In the genomic region with DNA sequence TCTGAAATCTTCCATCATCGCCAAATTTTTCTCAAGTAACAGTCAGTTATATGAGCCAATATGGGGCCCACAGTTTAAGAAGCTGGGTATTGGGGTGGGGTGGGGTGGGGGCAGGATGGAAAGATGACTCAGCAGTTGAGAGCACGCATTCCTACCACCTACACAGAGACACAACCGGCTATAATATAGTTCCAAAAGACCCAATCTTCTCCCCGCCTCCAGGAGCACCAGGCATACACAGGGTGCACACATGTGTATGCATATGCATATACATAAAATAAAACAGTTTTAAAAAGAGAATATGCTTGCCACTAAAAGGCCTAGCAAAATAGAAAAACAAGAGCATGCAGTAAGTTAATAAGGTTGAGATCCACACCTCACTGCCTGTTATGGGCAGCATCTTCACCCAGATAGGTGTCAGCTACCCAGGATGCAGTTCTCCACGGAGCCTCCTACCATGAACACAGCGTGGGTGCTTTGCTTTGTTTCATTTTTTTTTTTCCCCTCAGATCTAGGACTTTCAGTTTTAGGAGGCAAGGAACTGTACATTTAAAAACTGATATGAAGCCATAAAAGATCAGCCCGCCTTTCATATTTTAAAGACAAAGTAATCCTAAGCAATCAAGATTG, we compare ENCODE assay signal across 17 mouse cellular contexts.
A peak's percentile ranks its signal among the peaks of the same experiment; 100 is the strongest.
DNase-seq lines count a peak whose midpoint lies in the region; ATAC-seq and TF ChIP-seq lines count a peak whose summit lies in the region.
"Had no signal": no experiment of that assay in that cellular context is flagged by ENCODE, and none has a peak within 500 bp of the region (broad histone marks: within the 10 kb centered on the region; RNA-seq: fewer than 3 reads in every experiment).

No protein-coding gene starts in this region.

- H3K9me3 ChIP-seq in hindbrain, embryonic 11.5 days (ENCODE audit: control insufficient read depth, low read length): no peaks in the 10 kb centered on the region
- H3K9me3 ChIP-seq in hindbrain, embryonic 16.5 days (ENCODE audit: control insufficient read depth, low read length): no peaks in the 10 kb centered on the region
- no peaks in the 10 kb centered on the region for H3K9me3 ChIP-seq in forebrain, postnatal 0 days (ENCODE audit: low read length)
- no peaks in the 10 kb centered on the region for H3K9me3 ChIP-seq in midbrain, embryonic 14.5 days (ENCODE audit: control insufficient read depth, low read length)
- H3K9me3 ChIP-seq: embryonic facial prominence, embryonic 13.5 days; neural tube, embryonic 12.5 days had no signal

- WGBS in hindbrain, embryonic 11.5 days: 80% methylated on average over 7 of the region's 7 CpGs
- WGBS in hindbrain, embryonic 16.5 days: 74% methylated on average over 7 of the region's 7 CpGs
- 60% methylated on average over 7 of the region's 7 CpGs for WGBS in forebrain, postnatal 0 days
- 79% methylated on average over 7 of the region's 7 CpGs for WGBS in midbrain, embryonic 14.5 days

- intact Hi-C loops in heart, postnatal 36 days (cut with DNase I): no loop called here

- peak overlapping the region; percentile 68 for H3K27ac ChIP-seq in hindbrain, embryonic 11.5 days (ENCODE audit: low read depth, low read length)
- H3K27ac ChIP-seq in hindbrain, embryonic 16.5 days (ENCODE audit: low read depth, low read length): no peak overlapping the region
- peak overlapping the region; percentile 35; the same call in 1 of the 2 replicates for H3K27ac ChIP-seq in forebrain, postnatal 0 days (ENCODE audit: low read depth, low read length)
- peak overlapping the region; percentile 84 for H3K27ac ChIP-seq in midbrain, embryonic 14.5 days (replicated peaks; ENCODE audit: low read depth, low read length)
- H3K27ac ChIP-seq: embryonic facial prominence, embryonic 13.5 days; neural tube, embryonic 12.5 days had no signal

- H3K4me1 ChIP-seq in hindbrain, embryonic 11.5 days (replicated peaks; ENCODE audit: control insufficient read depth, insufficient read depth, low read length): peaks cover 4% of the 10 kb centered on the region; the same call in 1 of the 2 replicates
- peaks cover 15% of the 10 kb centered on the region; the same call in 1 of the 2 replicates for H3K4me1 ChIP-seq in hindbrain, embryonic 16.5 days (ENCODE audit: control insufficient read depth, insufficient read depth, low read depth, low read length)
- 0 out of 2 replicates have a peak, but pooled peaks cover 3% of the 10 kb centered on the region for H3K4me1 ChIP-seq in forebrain, postnatal 0 days (ENCODE audit: insufficient read depth)
- peaks cover 52% of the 10 kb centered on the region for H3K4me1 ChIP-seq in midbrain, embryonic 14.5 days (ENCODE audit: control insufficient read depth, insufficient read depth, low read length)

- ATAC-seq in hindbrain, embryonic 11.5 days (ENCODE audit: low FRiP score): no peak
- ATAC-seq in hindbrain, embryonic 16.5 days: no peak
- peak; percentile 49 for ATAC-seq in forebrain, postnatal 0 days
- ATAC-seq in midbrain, embryonic 14.5 days (ENCODE audit: low FRiP score, low TSS enrichment): no peak
- no peak for ATAC-seq in inflammation-experienced regulatory T-cells, adult 6 months
- ATAC-seq: lung, postnatal 0 days had no signal

- DNase-seq in hindbrain, embryonic 11.5 days (ENCODE audit: low spot score): no peak
- peak; percentile 21 for DNase-seq in CD4-positive helper T cell, adult 2 months (ENCODE audit: low read depth, low spot score)
- DNase-seq in forebrain, postnatal 0 days: no peak
- no peak for DNase-seq in midbrain, embryonic 14.5 days
- no peak for DNase-seq in heart, postnatal 36 days
- no peak for DNase-seq in kidney, postnatal 25 days
- DNase-seq: B cell, adult 2 months; cerebellum, adult 18-20 months; gastrocnemius, postnatal 25 days; kidney, adult 8-10 months; thymus, adult 2 months had no signal

- 0 out of 2 replicates have a peak, but pooled peaks cover 8% of the 10 kb centered on the region for H3K36me3 ChIP-seq in hindbrain, embryonic 11.5 days (ENCODE audit: control insufficient read depth, insufficient read depth, low read length)
- peaks cover 2% of the 10 kb centered on the region; the same call in 1 of the 2 replicates for H3K36me3 ChIP-seq in hindbrain, embryonic 16.5 days (ENCODE audit: control insufficient read depth, insufficient read depth, low read length)
- peaks cover 23% of the 10 kb centered on the region for H3K36me3 ChIP-seq in forebrain, postnatal 0 days (ENCODE audit: insufficient read depth)
- peaks cover 50% of the 10 kb centered on the region for H3K36me3 ChIP-seq in midbrain, embryonic 14.5 days (ENCODE audit: control insufficient read depth, insufficient read depth, low read length)
- H3K36me3 ChIP-seq: embryonic facial prominence, embryonic 13.5 days; neural tube, embryonic 12.5 days had no signal

- H3K4me3 ChIP-seq in hindbrain, embryonic 11.5 days (ENCODE audit: low read depth, low read length): no peak overlapping the region
- no peak overlapping the region for H3K4me3 ChIP-seq in hindbrain, embryonic 16.5 days (ENCODE audit: low read length)
- no peak overlapping the region for H3K4me3 ChIP-seq in forebrain, postnatal 0 days (ENCODE audit: low read depth, low read length)
- H3K4me3 ChIP-seq in midbrain, embryonic 14.5 days (replicated peaks; ENCODE audit: low read depth, low read length): no peak overlapping the region
- H3K4me3 ChIP-seq: embryonic facial prominence, embryonic 13.5 days; neural tube, embryonic 12.5 days had no signal

- no peak overlapping the region for H3K4me2 ChIP-seq in hindbrain, embryonic 11.5 days (replicated peaks; ENCODE audit: low read depth, low read length)
- no peak overlapping the region for H3K4me2 ChIP-seq in hindbrain, embryonic 16.5 days (ENCODE audit: low read length)
- H3K4me2 ChIP-seq in forebrain, postnatal 0 days (ENCODE audit: low read depth): no peak overlapping the region
- no peak overlapping the region for H3K4me2 ChIP-seq in midbrain, embryonic 14.5 days (ENCODE audit: low read length)
- H3K4me2 ChIP-seq: embryonic facial prominence, embryonic 13.5 days; heart, embryonic 11.5 days; neural tube, embryonic 12.5 days had no signal

- no peak for TF ChIP-seq CTCF in forebrain, postnatal 0 days (IDR thresholded peaks at IDR 0.05; ENCODE audit: low read depth)

- H3K9ac ChIP-seq in hindbrain, embryonic 11.5 days (ENCODE audit: low read depth, low read length): no peak overlapping the region
- H3K9ac ChIP-seq in hindbrain, embryonic 16.5 days (ENCODE audit: low read depth, low read length): no peak overlapping the region
- no peak overlapping the region for H3K9ac ChIP-seq in forebrain, postnatal 0 days
- no peak overlapping the region for H3K9ac ChIP-seq in midbrain, embryonic 14.5 days (replicated peaks; ENCODE audit: low read length)
- H3K9ac ChIP-seq: embryonic facial prominence, embryonic 13.5 days; neural tube, embryonic 12.5 days had no signal

- H3K27me3 ChIP-seq in hindbrain, embryonic 11.5 days (ENCODE audit: control insufficient read depth, insufficient read depth, low read length): no peaks in the 10 kb centered on the region
- H3K27me3 ChIP-seq in hindbrain, embryonic 16.5 days (replicated peaks; ENCODE audit: control insufficient read depth, insufficient read depth, low read length): no peaks in the 10 kb centered on the region
- H3K27me3 ChIP-seq in forebrain, postnatal 0 days (ENCODE audit: insufficient read depth, low read length): no peaks in the 10 kb centered on the region
- no peaks in the 10 kb centered on the region for H3K27me3 ChIP-seq in midbrain, embryonic 14.5 days (ENCODE audit: control insufficient read depth, insufficient read depth, low read length)
- H3K27me3 ChIP-seq: embryonic facial prominence, embryonic 13.5 days; neural tube, embryonic 12.5 days had no signal
